Mouse (Mus musculus): Measurements from ENCODE around the gene Gstk1. TPM values are rescaled to one million over a fixed set of nuclear protein-coding genes. Genes with fewer than 3 reads are reported as not detected.

Gene Gstk1
- total RNA-seq (2017): 19.0 and 25.7 TPM in 2 replicates

- ATAC-seq (replicated peaks in 1 of 2; ENCODE audit: insufficient read depth in 1 of 2, low FRiP score in 2 of 2, low TSS enrichment in 1 of 2, low read depth in 1 of 2, poor library complexity in 2 of 2, severe bottlenecking in 2 of 2): peak; percentile 99 to 100
Observed at GRCm38 (mm10) chr6:42245711-42246353, at the start of gene Gstk1. Gene Gstk1 (plus strand): TSS chr6:42245935.

DNA sequence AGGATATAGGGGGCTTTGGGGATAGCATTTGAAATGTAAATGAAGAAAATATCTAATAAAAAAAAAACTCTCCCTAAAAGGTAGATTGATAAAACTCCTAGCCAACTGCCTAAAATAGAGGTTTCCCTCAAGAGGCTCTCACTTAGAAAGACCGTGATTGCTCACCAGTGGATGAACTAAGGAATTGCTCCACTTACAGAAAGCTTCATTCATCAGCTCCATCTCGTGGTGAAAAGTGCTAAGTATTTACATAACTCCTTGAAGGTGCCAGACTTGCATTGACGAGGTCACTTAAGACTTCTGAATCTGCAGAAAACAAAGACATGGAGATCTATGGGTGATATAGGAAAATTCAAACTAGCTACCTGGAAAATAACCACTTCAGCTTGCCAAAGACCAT lies 48.0 kb upstream of the Gstk1 start:
- ATAC-seq (replicated peaks in 1 of 2; ENCODE audit: insufficient read depth in 1 of 2, low FRiP score in 2 of 2, low TSS enrichment in 1 of 2, low read depth in 1 of 2, poor library complexity in 2 of 2, severe bottlenecking in 2 of 2): 0 out of 4 replicates have a peak, but pooled peaks have one; percentile 27 to 53

DNA sequence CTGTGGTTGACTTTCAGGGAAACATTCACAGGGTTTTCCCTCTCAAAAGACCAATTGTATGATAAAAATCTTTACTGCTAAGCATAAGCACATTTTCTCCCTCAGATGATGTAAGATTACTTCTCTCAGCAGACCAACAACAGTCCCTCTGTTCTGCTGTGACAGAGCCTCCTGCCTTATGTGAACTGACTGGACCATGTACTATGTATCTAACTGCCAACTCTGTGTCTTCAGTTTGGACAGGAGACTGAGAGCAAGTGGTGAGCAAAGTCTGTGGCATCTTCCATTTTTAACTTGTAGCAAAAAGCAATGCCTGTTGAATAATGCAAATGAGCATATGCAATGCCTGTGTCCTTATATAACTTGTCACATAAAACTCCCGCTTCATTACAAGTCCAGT lies 46.2 kb upstream of the Gstk1 start:
- ATAC-seq (replicated peaks in 1 of 2; ENCODE audit: insufficient read depth in 1 of 2, low FRiP score in 2 of 2, low TSS enrichment in 1 of 2, low read depth in 1 of 2, poor library complexity in 2 of 2, severe bottlenecking in 2 of 2): no peak

DNA sequence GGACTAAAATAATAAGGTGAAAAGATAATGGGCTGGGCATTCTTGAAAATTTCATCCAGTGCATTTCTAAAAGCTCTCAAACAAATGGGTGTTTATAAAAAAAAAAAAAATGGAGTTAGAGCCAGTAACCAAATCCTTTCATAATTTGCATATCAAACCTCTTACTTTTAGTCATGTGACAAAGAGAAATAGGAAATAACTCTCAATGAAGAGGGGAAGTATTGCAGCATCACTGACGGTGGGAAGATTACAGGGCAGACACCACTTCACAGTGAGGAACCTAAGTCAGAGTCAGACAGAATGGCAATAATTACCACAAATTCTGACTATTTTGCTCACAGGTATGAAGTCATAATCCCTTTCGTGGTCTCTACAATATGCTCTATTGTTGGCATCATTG lies 30.7 kb upstream of the Gstk1 start, which contains the start of gene Tas2r144:
Gene Tas2r144, plus strand, starts transcription at position 301 of the 400 bp plus-strand sequence.
- no peak for ATAC-seq (replicated peaks in 1 of 2; ENCODE audit: insufficient read depth in 1 of 2, low FRiP score in 2 of 2, low TSS enrichment in 1 of 2, low read depth in 1 of 2, poor library complexity in 2 of 2, severe bottlenecking in 2 of 2)

DNA sequence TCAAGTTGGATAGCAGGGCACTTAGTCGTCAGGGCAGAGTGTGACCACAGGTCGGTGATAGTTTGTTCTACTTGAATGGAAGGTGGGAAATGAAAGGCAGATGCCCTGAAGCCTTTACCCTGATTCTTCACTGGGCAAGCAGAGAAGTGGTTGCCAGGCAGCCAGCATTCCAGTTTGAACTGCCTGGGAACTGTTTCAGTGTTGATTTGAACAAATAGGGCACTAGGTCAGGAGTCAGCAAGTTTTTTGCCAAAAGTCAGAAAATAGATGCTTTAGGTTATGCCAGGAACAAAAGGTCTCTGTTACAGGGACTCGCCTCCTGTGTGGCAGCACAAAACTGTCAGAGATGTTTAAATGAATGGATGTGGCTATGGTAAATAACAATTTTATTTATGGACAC lies 23.4 kb upstream of the Gstk1 start:
- no peak for ATAC-seq (replicated peaks in 1 of 2; ENCODE audit: insufficient read depth in 1 of 2, low FRiP score in 2 of 2, low TSS enrichment in 1 of 2, low read depth in 1 of 2, poor library complexity in 2 of 2, severe bottlenecking in 2 of 2)

DNA sequence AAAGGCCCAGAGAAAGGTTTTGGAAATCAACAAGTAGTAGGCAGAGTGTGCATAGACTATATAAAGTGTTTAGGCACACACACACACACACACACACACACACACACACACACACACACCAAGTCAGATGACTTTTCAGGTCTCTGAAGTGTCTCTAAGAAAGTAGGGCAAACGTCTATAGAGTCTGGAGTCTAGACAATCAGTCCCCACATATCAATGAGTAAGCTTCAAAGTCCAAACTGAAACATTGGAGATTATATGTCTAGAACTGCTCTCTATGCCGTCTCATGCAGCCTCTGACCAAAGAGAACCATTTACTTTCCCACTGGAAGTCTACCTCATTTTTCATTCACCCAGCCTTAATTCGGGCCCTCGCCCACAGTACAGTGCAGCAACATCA lies 20.7 kb upstream of the Gstk1 start:
- ATAC-seq (replicated peaks in 1 of 2; ENCODE audit: insufficient read depth in 1 of 2, low FRiP score in 2 of 2, low TSS enrichment in 1 of 2, low read depth in 1 of 2, poor library complexity in 2 of 2, severe bottlenecking in 2 of 2): no peak

DNA sequence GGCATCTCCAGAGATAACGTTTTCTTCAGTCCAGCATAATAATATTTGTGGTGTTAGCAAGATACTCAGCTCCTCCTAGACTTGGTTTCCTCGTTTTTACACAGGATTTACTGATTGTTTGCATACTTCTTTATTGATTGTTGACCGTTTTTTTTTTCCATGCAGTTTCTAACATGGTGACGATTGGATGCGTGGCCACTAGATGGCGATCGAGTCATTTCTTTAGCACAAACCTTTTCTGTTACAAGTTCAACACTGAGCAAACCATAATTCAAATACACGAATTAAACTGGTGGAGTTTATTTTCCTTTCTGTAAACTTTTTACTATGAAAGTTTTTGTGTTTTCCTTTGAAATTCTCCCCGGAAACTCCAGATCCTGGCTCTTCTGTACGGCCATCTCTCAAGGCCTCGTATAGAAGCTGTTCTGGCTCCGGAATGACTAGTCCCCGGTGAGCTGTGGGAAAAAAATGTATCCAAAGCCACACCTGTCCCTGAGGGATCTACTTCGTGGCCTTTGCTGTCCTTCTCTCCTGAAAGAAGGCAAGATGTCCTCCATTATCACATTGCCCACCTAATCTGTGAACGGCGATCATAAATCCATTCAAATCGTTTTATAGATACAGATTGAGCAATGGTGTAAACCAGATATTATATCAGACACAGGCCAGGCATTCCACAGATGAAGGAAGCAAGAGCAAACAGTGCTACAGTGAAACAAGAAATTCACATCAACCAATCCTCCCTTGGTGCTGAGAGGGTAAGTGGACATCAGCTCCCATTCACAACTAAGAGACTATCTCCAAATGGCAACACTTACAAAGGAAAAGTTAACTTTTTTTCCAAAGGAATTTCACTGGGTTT lies 18.3 kb upstream of the Gstk1 start:
- ATAC-seq (replicated peaks in 1 of 2; ENCODE audit: insufficient read depth in 1 of 2, low FRiP score in 2 of 2, low TSS enrichment in 1 of 2, low read depth in 1 of 2, poor library complexity in 2 of 2, severe bottlenecking in 2 of 2): peak; percentile 81 to 87

DNA sequence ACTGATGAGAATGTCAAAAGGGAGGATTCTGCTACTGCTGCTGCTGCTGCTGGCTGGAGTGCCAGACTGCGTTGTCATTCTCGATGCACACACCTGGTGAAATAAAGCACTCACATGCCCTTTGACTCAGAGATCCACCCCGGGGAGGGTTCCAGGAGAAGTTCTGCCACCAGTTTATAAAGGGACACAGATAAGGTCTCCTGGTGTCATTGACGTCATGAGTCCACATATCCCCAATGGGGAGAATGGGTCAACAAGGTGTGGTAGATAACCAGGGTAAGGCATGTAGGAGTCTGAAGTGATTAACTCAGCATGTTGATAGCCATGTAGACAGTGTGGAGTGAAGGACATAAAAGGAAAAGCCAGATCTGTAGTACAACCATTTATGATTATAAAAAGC lies 16.1 kb upstream of the Gstk1 start:
- no peak for ATAC-seq (replicated peaks in 1 of 2; ENCODE audit: insufficient read depth in 1 of 2, low FRiP score in 2 of 2, low TSS enrichment in 1 of 2, low read depth in 1 of 2, poor library complexity in 2 of 2, severe bottlenecking in 2 of 2)

DNA sequence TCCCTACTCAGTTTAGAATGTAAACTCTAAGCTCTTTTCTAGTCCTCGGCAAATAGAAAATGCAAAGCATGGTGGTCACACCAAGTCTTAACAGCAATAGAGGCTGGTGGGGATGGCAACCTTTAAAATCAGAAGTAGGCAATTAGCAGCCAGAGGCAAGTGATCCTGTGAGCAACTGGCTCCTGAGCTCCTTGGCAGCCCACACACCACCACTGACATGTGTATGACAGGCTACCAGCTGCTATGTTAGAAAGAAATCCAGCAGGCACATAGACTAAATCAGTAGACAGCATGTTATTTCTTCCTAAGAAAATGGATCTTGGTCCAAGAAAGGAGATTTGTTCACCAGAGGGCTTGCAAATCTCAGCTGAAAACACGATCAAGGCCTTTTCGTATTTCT lies 14.5 kb upstream of the Gstk1 start:
- no peak for ATAC-seq (replicated peaks in 1 of 2; ENCODE audit: insufficient read depth in 1 of 2, low FRiP score in 2 of 2, low TSS enrichment in 1 of 2, low read depth in 1 of 2, poor library complexity in 2 of 2, severe bottlenecking in 2 of 2)

GRCm38 (mm10) chr6:42237276-42237805 lies 8.4 kb upstream of the Gstk1 start:
- no peak for ATAC-seq (replicated peaks in 1 of 2; ENCODE audit: insufficient read depth in 1 of 2, low FRiP score in 2 of 2, low TSS enrichment in 1 of 2, low read depth in 1 of 2, poor library complexity in 2 of 2, severe bottlenecking in 2 of 2)

GRCm38 (mm10) chr6:42241311-42242045 lies 4.3 kb upstream of the Gstk1 start:
- ATAC-seq (replicated peaks in 1 of 2; ENCODE audit: insufficient read depth in 1 of 2, low FRiP score in 2 of 2, low TSS enrichment in 1 of 2, low read depth in 1 of 2, poor library complexity in 2 of 2, severe bottlenecking in 2 of 2): no peak

DNA sequence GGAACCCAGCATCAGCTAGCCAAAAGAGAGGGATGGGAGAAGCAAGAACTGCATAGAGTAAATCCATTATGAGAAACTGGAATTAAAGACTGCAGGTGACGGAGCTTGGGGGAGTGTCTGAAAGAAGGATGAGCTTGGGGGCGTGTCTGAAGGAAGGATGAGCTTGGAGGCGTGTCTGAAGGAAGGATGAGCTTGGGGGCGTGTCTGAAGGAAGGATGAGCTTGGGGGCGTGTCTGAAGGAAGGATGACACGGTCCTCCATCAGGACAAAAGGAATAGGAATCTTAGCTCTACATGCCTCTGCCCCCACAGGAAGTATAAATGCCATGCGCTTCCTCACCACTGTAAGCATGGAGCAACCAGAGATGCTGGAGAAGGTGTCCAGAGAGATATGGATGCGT lies 1.4 kb downstream of the Gstk1 start:
- ATAC-seq (replicated peaks in 1 of 2; ENCODE audit: insufficient read depth in 1 of 2, low FRiP score in 2 of 2, low TSS enrichment in 1 of 2, low read depth in 1 of 2, poor library complexity in 2 of 2, severe bottlenecking in 2 of 2): no peak

- ATAC-seq (replicated peaks in 1 of 2; ENCODE audit: insufficient read depth in 1 of 2, low FRiP score in 2 of 2, low TSS enrichment in 1 of 2, low read depth in 1 of 2, poor library complexity in 2 of 2, severe bottlenecking in 2 of 2): no peak
Observed at GRCm38 (mm10) chr6:42247981-42248380, 2.2 kb downstream of the Gstk1 start.

DNA sequence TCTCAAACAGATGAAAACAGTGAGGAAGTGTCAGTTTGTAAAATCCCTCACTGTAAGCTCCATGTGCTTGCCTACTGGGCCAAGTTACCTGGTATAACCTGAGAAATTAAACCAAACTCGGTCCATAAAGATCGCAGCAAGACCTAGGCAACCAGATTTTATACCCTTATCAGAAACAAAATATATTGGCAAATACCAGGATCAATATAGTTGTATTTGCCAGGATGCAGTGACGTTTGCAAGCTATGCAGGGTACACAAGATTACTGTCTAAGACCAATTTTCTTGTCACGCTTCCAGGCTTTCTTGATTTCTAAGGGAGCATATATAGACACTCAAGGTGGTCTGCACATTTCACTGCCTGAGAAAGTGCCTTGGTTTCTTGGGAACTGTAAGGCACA lies 6.1 kb downstream of the Gstk1 start:
- no peak for ATAC-seq (replicated peaks in 1 of 2; ENCODE audit: insufficient read depth in 1 of 2, low FRiP score in 2 of 2, low TSS enrichment in 1 of 2, low read depth in 1 of 2, poor library complexity in 2 of 2, severe bottlenecking in 2 of 2)

DNA sequence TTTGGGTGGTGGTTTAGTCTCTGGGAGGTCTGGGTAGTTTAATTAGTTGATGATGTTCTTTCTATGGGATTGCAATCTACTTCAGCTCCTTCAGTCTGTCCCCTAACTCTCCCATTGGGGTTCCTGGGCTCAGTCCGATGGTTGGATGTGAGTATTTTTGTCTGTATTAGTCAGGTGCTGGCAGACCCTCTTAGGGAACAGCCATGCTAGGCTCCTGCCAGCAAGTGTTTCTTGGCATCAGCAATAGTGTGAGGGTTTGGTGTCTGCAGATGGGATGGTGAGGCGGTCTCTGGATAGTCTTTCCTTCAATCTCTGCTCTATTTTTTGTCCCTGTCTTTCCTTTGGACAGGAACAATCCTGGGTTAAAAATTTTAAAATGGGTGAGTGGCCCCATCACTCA lies 7.4 kb downstream of the Gstk1 start:
- no peak for ATAC-seq (replicated peaks in 1 of 2; ENCODE audit: insufficient read depth in 1 of 2, low FRiP score in 2 of 2, low TSS enrichment in 1 of 2, low read depth in 1 of 2, poor library complexity in 2 of 2, severe bottlenecking in 2 of 2)

- ATAC-seq (replicated peaks in 1 of 2; ENCODE audit: insufficient read depth in 1 of 2, low FRiP score in 2 of 2, low TSS enrichment in 1 of 2, low read depth in 1 of 2, poor library complexity in 2 of 2, severe bottlenecking in 2 of 2): peak; percentile 97 to 100
Observed at GRCm38 (mm10) chr6:42257303-42257863, 11.6 kb downstream of the Gstk1 start.

DNA sequence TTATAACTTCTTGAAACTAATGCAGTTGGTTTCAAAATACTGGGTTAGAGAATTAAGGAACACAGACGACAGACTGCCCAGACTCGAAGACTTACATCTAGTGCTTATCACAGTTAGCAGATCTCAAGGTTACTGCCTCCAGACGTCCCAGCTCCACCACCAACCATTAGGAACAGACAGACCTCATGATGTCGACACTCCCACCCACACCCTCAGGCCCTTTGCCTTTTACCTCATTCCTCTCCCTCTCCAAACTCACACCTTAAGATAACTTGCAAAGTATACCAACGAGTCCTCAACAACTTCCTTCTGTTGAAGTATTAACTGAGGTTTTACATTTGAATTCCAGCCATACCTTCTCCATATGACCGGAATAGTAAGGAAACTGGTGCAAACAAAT lies 14.7 kb downstream of the Gstk1 start:
- ATAC-seq (replicated peaks in 1 of 2; ENCODE audit: insufficient read depth in 1 of 2, low FRiP score in 2 of 2, low TSS enrichment in 1 of 2, low read depth in 1 of 2, poor library complexity in 2 of 2, severe bottlenecking in 2 of 2): no peak
